Mouse (Mus musculus) adrenal gland, adult 8-10 months (tissue): ENCODE data around the gene Plcb1. TPM values are rescaled to one million over a fixed set of nuclear protein-coding genes. Genes with fewer than 3 reads are reported as not detected.

Source experiments
- DNase-seq: peaks from one replicate; pipeline ENCODE4 v3.0.0; 2022
- total RNA-seq, 4 experiments: library from RNA; stranded (reverse); gene quantifications; 2 replicates each; pipeline ENCODE4 v1.2.4; 2022

The Plcb1 gene
- total RNA-seq, 4 experiments from 2014 or later, result 95.6 to 151 (median 117) TPM

GRCm38 (mm10) chr2:135214746-135215448, 429.0 kb downstream of the Plcb1 start:
- peak; percentile 35 for DNase-seq

- DNase-seq, result no peak
Observed at GRCm38 (mm10) chr2:135219406-135219805, 433.5 kb downstream of the Plcb1 start.

- no peak for DNase-seq
Observed at GRCm38 (mm10) chr2:135225604-135226025, 439.7 kb downstream of the Plcb1 start.

- no peak for DNase-seq
Observed at GRCm38 (mm10) chr2:135230262-135230661, 444.4 kb downstream of the Plcb1 start.

- no peak for DNase-seq
Observed at GRCm38 (mm10) chr2:135242662-135243316, 456.9 kb downstream of the Plcb1 start.

GRCm38 (mm10) chr2:135243764-135244163, 457.9 kb downstream of the Plcb1 start:
- DNase-seq, result no peak

GRCm38 (mm10) chr2:135249925-135250324, 464.1 kb downstream of the Plcb1 start:
- no peak for DNase-seq

GRCm38 (mm10) chr2:135251821-135252315, 466.0 kb downstream of the Plcb1 start:
- DNase-seq, result no peak

- DNase-seq, result no peak
Observed at GRCm38 (mm10) chr2:135259136-135259535, 473.3 kb downstream of the Plcb1 start.

GRCm38 (mm10) chr2:135263943-135264342, 478.1 kb downstream of the Plcb1 start:
- DNase-seq, result peak; percentile 15

GRCm38 (mm10) chr2:135274949-135275348, 489.1 kb downstream of the Plcb1 start:
- no peak for DNase-seq

- DNase-seq, result no peak
Observed at GRCm38 (mm10) chr2:135278506-135278905, 492.6 kb downstream of the Plcb1 start.

GRCm38 (mm10) chr2:135279026-135279425, 493.2 kb downstream of the Plcb1 start:
- DNase-seq, result no peak

GRCm38 (mm10) chr2:135283783-135284182, 497.9 kb downstream of the Plcb1 start:
- no peak for DNase-seq

GRCm38 (mm10) chr2:135296184-135296769, 510.4 kb downstream of the Plcb1 start:
- no peak for DNase-seq

GRCm38 (mm10) chr2:135300480-135300879, 514.6 kb downstream of the Plcb1 start:
- DNase-seq, result no peak

GRCm38 (mm10) chr2:135302483-135302882, 516.6 kb downstream of the Plcb1 start:
- DNase-seq, result peak; percentile 44

- peak; percentile 29 for DNase-seq
Observed at GRCm38 (mm10) chr2:135305186-135305585, 519.3 kb downstream of the Plcb1 start.

GRCm38 (mm10) chr2:135305736-135306471, 520.0 kb downstream of the Plcb1 start:
- DNase-seq, result no peak

GRCm38 (mm10) chr2:135306472-135306771, 520.6 kb downstream of the Plcb1 start:
- no peak for DNase-seq

GRCm38 (mm10) chr2:135307787-135308186, 521.9 kb downstream of the Plcb1 start:
- DNase-seq, result no peak

- DNase-seq, result no peak
Observed at GRCm38 (mm10) chr2:135315980-135316379, 530.1 kb downstream of the Plcb1 start.

- no peak for DNase-seq
Observed at GRCm38 (mm10) chr2:135318136-135318535, 532.3 kb downstream of the Plcb1 start.
